Mouse (Mus musculus) heart, postnatal 0 days (tissue): Measurements from ENCODE around the gene Pfas. TPM values are rescaled to one million over a fixed set of nuclear protein-coding genes. Genes with fewer than 3 reads are reported as not detected.
"Not testable (repeated sequence)": the region's sequence is repeated elsewhere in the genome, so short reads cannot be mapped to it uniquely, and the experiment has no call there.

ENCODE experiments used
- ATAC-seq: fragments of 200-750 bp; cut with Nextera tagmentation; 2 replicates; pipeline ENCODE4 v1.8.0; 2017; ENCODE audit warnings: low read depth, moderate number of reproducible peaks, moderate library complexity; ENCODE audit not compliant: insufficient read depth
- DNase-seq: peaks from one replicate; pipeline ENCODE4 v3.0.0-alpha.2; 2016; ENCODE audit warnings: low spot score
- H3K27ac ChIP-seq: fragments of 300-500 bp; sonication (generic); 2 replicates; pipeline ENCODE4 v1.5.1; 2014; ENCODE audit warnings: low read depth, mild to moderate bottlenecking
- H3K27me3 ChIP-seq: fragments of 300-500 bp; sonication (generic); 2 replicates; pipeline ENCODE4 v1.6.1; 2014; ENCODE audit warnings: low read length, mixed read lengths; ENCODE audit not compliant: control insufficient read depth, insufficient read depth
- H3K36me3 ChIP-seq: fragments of 300-500 bp; sonication (generic); replicated peaks from 2 replicates; pipeline ENCODE4 v1.6.1; 2014; ENCODE audit warnings: low read length, mixed read lengths; ENCODE audit not compliant: control insufficient read depth, insufficient read depth
- H3K4me1 ChIP-seq: fragments of 300-500 bp; sonication (generic); 2 replicates; pipeline ENCODE4 v1.6.1; 2014; ENCODE audit warnings: antibody characterized with exemption; ENCODE audit not compliant: control insufficient read depth, insufficient read depth
- H3K4me2 ChIP-seq: fragments of 300-500 bp; sonication (generic); 2 replicates; pipeline ENCODE4 v1.6.1; 2014; ENCODE audit warnings: low read depth, mild to moderate bottlenecking, low read length, moderate library complexity
- H3K4me3 ChIP-seq: fragments of 300-500 bp; sonication (generic); 2 replicates; pipeline ENCODE4 v1.5.1; 2014; ENCODE audit warnings: low read depth, low read length
- H3K9ac ChIP-seq: fragments of 300-500 bp; sonication (generic); replicated peaks from 2 replicates; pipeline ENCODE4 v1.6.1; 2014; ENCODE audit warnings: low read depth, low read length, mixed read lengths
- H3K9me3 ChIP-seq: fragments of 300-500 bp; sonication (generic); replicated peaks from 2 replicates; pipeline ENCODE4 v1.6.1; 2016; ENCODE audit warnings: low read length; ENCODE audit not compliant: control insufficient read depth
- CTCF ChIP-seq: IDR thresholded peaks from 2 replicates; pipeline ENCODE4 v1.5.1; 2016; ENCODE audit warnings: antibody characterized with exemption, control low read depth, low read depth
- EP300 ChIP-seq: IDR thresholded peaks from 2 replicates; pipeline ENCODE4 v1.6.1; 2016; ENCODE audit warnings: antibody characterized with exemption, low read depth
- WGBS: fragments of 180-500 bp; shearing (Covaris S2); extraction: QIAGEN DNeasy Blood & Tissue Kit; methylation state at CpG from one replicate; pipeline ENCODE4 v1.1.7; 2014; 5-methylcytosine and 5-hydroxymethylcytosine counted together
- polyA plus RNA-seq: library from polyadenylated mRNA; unstranded; fragments of >200 nt; fragmentation: Nextera tagmentation; extraction: Ambion mirVana; gene quantifications from 2 replicates; pipeline ENCODE4 v1.2.1, GENCODE M21; 2015
- total RNA-seq: library from RNA; depleted of rRNA; stranded (reverse); fragments of >200 nt; gene quantifications from 2 replicates; pipeline ENCODE4 v1.2.3, GENCODE M21; 2014; ENCODE audit warnings: low replicate concordance

Gene Pfas
- total and polyA plus RNA-seq, 2 experiments from 2014 or later, result 8.3 to 12.3 TPM

- no peak overlapping the region for H3K27ac ChIP-seq
- no peak for ATAC-seq
- DNase-seq, result no peak
- 87% methylated on average over 4 of the region's 4 CpGs for WGBS
- peaks cover 20% of the 10 kb centered on the region; the same call in 1 of the 2 replicates for H3K36me3 ChIP-seq
- no peaks in the 10 kb centered on the region for H3K9me3 ChIP-seq
- no peak overlapping the region for H3K9ac ChIP-seq
- peaks cover 3% of the 10 kb centered on the region; the same call in 1 of the 2 replicates for H3K27me3 ChIP-seq
- no peak overlapping the region for H3K4me2 ChIP-seq
- no peak overlapping the region for H3K4me3 ChIP-seq
- TF ChIP-seq CTCF, result no peak
- no peak for TF ChIP-seq EP300
- no peaks in the 10 kb centered on the region for H3K4me1 ChIP-seq
These were observed 62.3 kb downstream of the Pfas start for GRCm38 (mm10) chr11:68946001-68946400.

GRCm38 (mm10) chr11:68945245-68945644 lies 63.0 kb downstream of the Pfas start:
- ATAC-seq, result no peak
- peaks cover 3% of the 10 kb centered on the region; the same call in 1 of the 2 replicates for H3K27me3 ChIP-seq
- 72% methylated on average over 2 of the region's 2 CpGs for WGBS

GRCm38 (mm10) chr11:68942731-68943130 lies 65.5 kb downstream of the Pfas start:
- Histone ChIP-seq H3K4me1 (peaks cover 10% of the 10 kb centered on the region; the same call in 1 of the 2 replicates), H3K9ac (no peak overlapping the region), H3K27me3 (peaks cover 3% of the 10 kb centered on the region; the same call in 1 of the 2 replicates), H3K36me3 (peaks cover 13% of the 10 kb centered on the region; the same call in 1 of the 2 replicates), H3K27ac (no peak overlapping the region), H3K9me3 (no peaks in the 10 kb centered on the region), H3K4me3 (no peak overlapping the region), H3K4me2 (no peak overlapping the region)
- no peak for ATAC-seq
- no peak for DNase-seq
- 78% methylated on average over 8 of the region's 8 CpGs for WGBS
- TF ChIP-seq CTCF (no peak), EP300 (no peak)

More at GRCm38 (mm10) chr11:68945245-68945644, 63.0 kb downstream of the Pfas start:
- TF ChIP-seq EP300 (no peak), CTCF (no peak)
- Histone ChIP-seq H3K9me3 (no peaks in the 10 kb centered on the region), H3K4me2 (no peak overlapping the region), H3K36me3 (peaks cover 20% of the 10 kb centered on the region; the same call in 1 of the 2 replicates), H3K9ac (no peak overlapping the region), H3K4me1 (peaks cover 4% of the 10 kb centered on the region; the same call in 1 of the 2 replicates), H3K27ac (no peak overlapping the region), H3K4me3 (no peak overlapping the region)
- no peak for DNase-seq

- H3K36me3 ChIP-seq, result 0 out of 2 replicates have a peak, but pooled peaks cover 9% of the 10 kb centered on the region
- TF ChIP-seq EP300 (no peak), CTCF (no peak)
- H3K4me1 ChIP-seq, result peaks cover 10% of the 10 kb centered on the region; the same call in 1 of the 2 replicates
- H3K27me3 ChIP-seq, result no peaks in the 10 kb centered on the region
- 57% methylated on average over 4 of the region's 4 CpGs for WGBS
- peak overlapping the region; percentile 54 for H3K9ac ChIP-seq
- DNase-seq (no peak), ATAC-seq (no peak)
- peak overlapping the region; percentile 49 for H3K4me3 ChIP-seq
- no peaks in the 10 kb centered on the region for H3K9me3 ChIP-seq
- H3K27ac ChIP-seq, result 0 out of 2 replicates have a peak overlapping the region, but pooled peaks have one; percentile 75
- peak overlapping the region; percentile 68 for H3K4me2 ChIP-seq
These were observed 67.7 kb downstream of the Pfas start for GRCm38 (mm10) chr11:68940516-68940915.

GRCm38 (mm10) chr11:68939451-68940304 lies 68.6 kb downstream of the Pfas start:
- H3K36me3 ChIP-seq, result 0 out of 2 replicates have a peak, but pooled peaks cover 7% of the 10 kb centered on the region
- H3K27me3 ChIP-seq, result no peaks in the 10 kb centered on the region
- peak overlapping the region; percentile 75 for H3K27ac ChIP-seq
- H3K9me3 ChIP-seq, result no peaks in the 10 kb centered on the region
- 1% methylated on average over 16 of the region's 16 CpGs for WGBS
- TF ChIP-seq CTCF (no peak), EP300 (no peak)
- H3K4me1 ChIP-seq, result peaks cover 10% of the 10 kb centered on the region; the same call in 1 of the 2 replicates
- ATAC-seq (peak; percentile 100), DNase-seq (peak; percentile 97)
- H3K4me3 ChIP-seq, result peak overlapping the region; percentile 49
- H3K4me2 ChIP-seq, result peak overlapping the region; percentile 68
- peak overlapping the region; percentile 54 for H3K9ac ChIP-seq

- WGBS, result 74% methylated on average over 4 of the region's 4 CpGs
- not testable (repeated sequence) for H3K27ac ChIP-seq, DNase-seq, H3K9me3 ChIP-seq, H3K4me1 ChIP-seq, H3K27me3 ChIP-seq, H3K4me2 ChIP-seq, H3K9ac ChIP-seq, H3K4me3 ChIP-seq, H3K36me3 ChIP-seq, ATAC-seq
These were observed 71.3 kb downstream of the Pfas start for GRCm38 (mm10) chr11:68936951-68937350.
